14 mouse cellular contexts compared by ENCODE assay signal in the genomic region with DNA sequence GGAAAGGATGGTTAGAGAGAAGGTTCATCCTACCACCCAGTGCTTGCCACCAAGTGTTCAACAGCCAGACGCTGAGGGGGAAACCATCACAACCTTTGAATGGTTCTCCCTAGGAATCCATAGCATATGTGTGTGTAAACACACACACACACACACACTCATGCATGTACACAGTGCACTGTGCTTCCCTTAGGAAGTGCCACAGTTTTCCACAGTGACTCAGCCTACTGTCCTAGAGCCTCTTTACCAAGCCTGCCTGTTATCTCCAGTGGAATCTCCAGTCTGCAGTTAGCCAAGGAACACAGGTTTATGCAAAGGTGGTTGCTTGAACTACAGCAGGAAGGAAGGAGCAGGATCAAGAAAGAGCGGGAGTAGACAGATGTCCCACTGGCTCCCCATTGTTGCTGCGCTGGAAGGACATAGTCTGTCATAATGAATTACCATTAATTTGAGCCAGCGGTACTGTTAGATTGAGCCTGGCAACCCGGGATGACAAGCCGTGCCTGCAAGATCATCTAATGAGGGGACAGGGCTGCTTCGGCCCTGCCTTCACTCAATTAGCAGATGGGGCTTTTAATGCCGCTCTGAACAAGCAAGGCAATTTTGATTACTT.
DNase-seq lines count a peak whose midpoint lies in the region; ATAC-seq and TF ChIP-seq lines count a peak whose summit lies in the region.
"Had no signal": no experiment of that assay in that cellular context is flagged by ENCODE, and none has a peak within 500 bp of the region (broad histone marks: within the 10 kb centered on the region; RNA-seq: fewer than 3 reads in every experiment).

No protein-coding gene starts in this region.

- no peak for TF ChIP-seq EP300 in stomach, postnatal 0 days (optimal IDR thresholded peaks at IDR 0.05)

- H3K9me3 ChIP-seq in forebrain, embryonic 10.5 days, result no peaks in the 10 kb centered on the region
- no peaks in the 10 kb centered on the region for H3K9me3 ChIP-seq in forebrain, postnatal 0 days (ENCODE audit: low read length)
- no peaks in the 10 kb centered on the region for H3K9me3 ChIP-seq in forebrain, embryonic 12.5 days
- H3K9me3 ChIP-seq in hindbrain, embryonic 16.5 days (ENCODE audit: control insufficient read depth, low read length), result no peaks in the 10 kb centered on the region
- H3K9me3 ChIP-seq in neural tube, embryonic 14.5 days (ENCODE audit: control insufficient read depth, low read length), result no peaks in the 10 kb centered on the region
- no peaks in the 10 kb centered on the region for H3K9me3 ChIP-seq in stomach, postnatal 0 days (ENCODE audit: control insufficient read depth, low read length)
- H3K9me3 ChIP-seq: embryonic facial prominence, embryonic 12.5 days; liver, embryonic 15.5 days had no signal

- no peak overlapping the region for H3K4me3 ChIP-seq in forebrain, embryonic 10.5 days
- no peak overlapping the region for H3K4me3 ChIP-seq in forebrain, postnatal 0 days (ENCODE audit: low read depth, low read length)
- H3K4me3 ChIP-seq in forebrain, embryonic 12.5 days (replicated peaks), result no peak overlapping the region
- H3K4me3 ChIP-seq in hindbrain, embryonic 16.5 days (ENCODE audit: low read length), result no peak overlapping the region
- no peak overlapping the region for H3K4me3 ChIP-seq in neural tube, embryonic 14.5 days (ENCODE audit: low read depth, low read length)
- H3K4me3 ChIP-seq in stomach, postnatal 0 days (ENCODE audit: low read depth, low read length), result no peak overlapping the region
- H3K4me3 ChIP-seq: embryonic facial prominence, embryonic 12.5 days; liver, embryonic 15.5 days had no signal

- H3K27me3 ChIP-seq in forebrain, embryonic 10.5 days (ENCODE audit: poor library complexity, severe bottlenecking), result peaks cover 20% of the 10 kb centered on the region; the same call in 1 of the 2 replicates
- H3K27me3 ChIP-seq in forebrain, postnatal 0 days (ENCODE audit: insufficient read depth, low read length), result no peaks in the 10 kb centered on the region
- no peaks in the 10 kb centered on the region for H3K27me3 ChIP-seq in forebrain, embryonic 12.5 days
- H3K27me3 ChIP-seq in hindbrain, embryonic 16.5 days (replicated peaks; ENCODE audit: control insufficient read depth, insufficient read depth, low read length), result no peaks in the 10 kb centered on the region
- no peaks in the 10 kb centered on the region for H3K27me3 ChIP-seq in neural tube, embryonic 14.5 days (ENCODE audit: control insufficient read depth, insufficient read depth, low read length)
- no peaks in the 10 kb centered on the region for H3K27me3 ChIP-seq in stomach, postnatal 0 days (ENCODE audit: control insufficient read depth, insufficient read depth, low read length)
- H3K27me3 ChIP-seq: embryonic facial prominence, embryonic 12.5 days; liver, embryonic 15.5 days had no signal

- no peak overlapping the region for H3K9ac ChIP-seq in forebrain, postnatal 0 days
- no peak overlapping the region for H3K9ac ChIP-seq in forebrain, embryonic 12.5 days
- no peak overlapping the region; the same call in 1 of the 2 replicates for H3K9ac ChIP-seq in hindbrain, embryonic 16.5 days (ENCODE audit: low read depth, low read length)
- H3K9ac ChIP-seq in neural tube, embryonic 14.5 days (replicated peaks; ENCODE audit: low read depth, low read length), result no peak overlapping the region
- no peak overlapping the region for H3K9ac ChIP-seq in stomach, postnatal 0 days (ENCODE audit: low read length)
- H3K9ac ChIP-seq: embryonic facial prominence, embryonic 12.5 days; liver, embryonic 15.5 days had no signal

- intact Hi-C loops in gastrocnemius, postnatal 36 days (cut with DNase I), result no loop called here

- peak overlapping the region; percentile 54; the same call in 1 of the 2 replicates for H3K27ac ChIP-seq in forebrain, embryonic 10.5 days
- no peak overlapping the region for H3K27ac ChIP-seq in forebrain, postnatal 0 days (ENCODE audit: low read depth, low read length)
- peak overlapping the region; percentile 73 for H3K27ac ChIP-seq in forebrain, embryonic 12.5 days
- no peak overlapping the region for H3K27ac ChIP-seq in hindbrain, embryonic 16.5 days (ENCODE audit: low read depth, low read length)
- no peak overlapping the region for H3K27ac ChIP-seq in neural tube, embryonic 14.5 days (ENCODE audit: low read depth, low read length)
- H3K27ac ChIP-seq in stomach, postnatal 0 days (replicated peaks), result no peak overlapping the region
- H3K27ac ChIP-seq: embryonic facial prominence, embryonic 12.5 days; liver, embryonic 15.5 days had no signal

- peaks cover 15% of the 10 kb centered on the region for H3K4me1 ChIP-seq in forebrain, embryonic 10.5 days
- H3K4me1 ChIP-seq in forebrain, postnatal 0 days (ENCODE audit: insufficient read depth), result no peaks in the 10 kb centered on the region
- H3K4me1 ChIP-seq in forebrain, embryonic 12.5 days, result peaks cover 10% of the 10 kb centered on the region
- peaks cover 5% of the 10 kb centered on the region; the same call in 1 of the 2 replicates for H3K4me1 ChIP-seq in hindbrain, embryonic 16.5 days (ENCODE audit: control insufficient read depth, insufficient read depth, low read depth, low read length)
- H3K4me1 ChIP-seq in neural tube, embryonic 14.5 days (ENCODE audit: control insufficient read depth, insufficient read depth, low read length), result 0 out of 2 replicates have a peak, but pooled peaks cover 4% of the 10 kb centered on the region
- no peaks in the 10 kb centered on the region for H3K4me1 ChIP-seq in stomach, postnatal 0 days (replicated peaks; ENCODE audit: control insufficient read depth, insufficient read depth)
- H3K4me1 ChIP-seq: embryonic facial prominence, embryonic 12.5 days; liver, embryonic 15.5 days had no signal

- no peak for ATAC-seq in forebrain, postnatal 0 days
- ATAC-seq in forebrain, embryonic 12.5 days (ENCODE audit: low FRiP score), result peak; percentile 87
- ATAC-seq in hindbrain, embryonic 16.5 days, result peak; percentile 72
- peak; percentile 41; the same call in 1 of the 2 replicates for ATAC-seq in neural tube, embryonic 14.5 days (ENCODE audit: low read depth)
- ATAC-seq in stomach, postnatal 0 days (ENCODE audit: low FRiP score, low TSS enrichment), result no peak

- WGBS in forebrain, embryonic 10.5 days, result 54% methylated on average over 8 of the region's 8 CpGs
- WGBS in forebrain, postnatal 0 days, result 22% methylated on average over 8 of the region's 8 CpGs
- WGBS in forebrain, embryonic 12.5 days, result 24% methylated on average over 8 of the region's 8 CpGs
- WGBS in hindbrain, embryonic 16.5 days, result 34% methylated on average over 8 of the region's 8 CpGs
- WGBS in neural tube, embryonic 14.5 days, result 31% methylated on average over 8 of the region's 8 CpGs
- WGBS in stomach, postnatal 0 days, result 74% methylated on average over 8 of the region's 8 CpGs

- H3K4me2 ChIP-seq in forebrain, postnatal 0 days (ENCODE audit: low read depth), result no peak overlapping the region
- H3K4me2 ChIP-seq in forebrain, embryonic 12.5 days, result no peak overlapping the region
- no peak overlapping the region for H3K4me2 ChIP-seq in hindbrain, embryonic 16.5 days (ENCODE audit: low read length)
- no peak overlapping the region for H3K4me2 ChIP-seq in neural tube, embryonic 14.5 days (ENCODE audit: low read depth, low read length)
- no peak overlapping the region for H3K4me2 ChIP-seq in stomach, postnatal 0 days (replicated peaks; ENCODE audit: low read depth)
- H3K4me2 ChIP-seq: embryonic facial prominence, embryonic 12.5 days; liver, embryonic 15.5 days had no signal

- H3K36me3 ChIP-seq in forebrain, embryonic 10.5 days (replicated peaks), result no peaks in the 10 kb centered on the region
- H3K36me3 ChIP-seq in forebrain, postnatal 0 days (ENCODE audit: insufficient read depth), result no peaks in the 10 kb centered on the region
- H3K36me3 ChIP-seq in forebrain, embryonic 12.5 days (replicated peaks), result no peaks in the 10 kb centered on the region
- H3K36me3 ChIP-seq in hindbrain, embryonic 16.5 days (ENCODE audit: control insufficient read depth, insufficient read depth, low read length), result no peaks in the 10 kb centered on the region
- no peaks in the 10 kb centered on the region for H3K36me3 ChIP-seq in neural tube, embryonic 14.5 days (ENCODE audit: control insufficient read depth, insufficient read depth, low read length)
- H3K36me3 ChIP-seq in stomach, postnatal 0 days (ENCODE audit: control insufficient read depth, insufficient read depth, low read length), result no peaks in the 10 kb centered on the region
- H3K36me3 ChIP-seq: embryonic facial prominence, embryonic 12.5 days; liver, embryonic 15.5 days had no signal

- no peak for DNase-seq in forebrain, embryonic 10.5 days (ENCODE audit: extremely low spot score, low spot score)
- DNase-seq in forebrain, postnatal 0 days, result no peak
- DNase-seq in stomach, postnatal 0 days (ENCODE audit: low spot score), result no peak
- no peak for DNase-seq in kidney, postnatal 14 days
- no peak for DNase-seq in gastrocnemius, postnatal 36 days
- DNase-seq: B cell, adult 2 months; cerebellum, adult 18-20 months; kidney, adult 11 months; lung, postnatal 36 days had no signal

- TF ChIP-seq CTCF in forebrain, postnatal 0 days (IDR thresholded peaks at IDR 0.05; ENCODE audit: low read depth), result no peak
- no peak for TF ChIP-seq CTCF in stomach, postnatal 0 days (IDR thresholded peaks at IDR 0.05; ENCODE audit: low read depth)

Comparison
In these comparisons a context has a peak if more than half of its experiments do, and no peak if none do; other contexts are left out.
1. H3K27ac ChIP-seq: peak in forebrain, embryonic 10.5 days (single experiment) and forebrain, embryonic 12.5 days (single experiment); none in forebrain, postnatal 0 days (single experiment), hindbrain, embryonic 16.5 days (single experiment), neural tube, embryonic 14.5 days (single experiment) and stomach, postnatal 0 days (single experiment).
2. ATAC-seq: peak in forebrain, embryonic 12.5 days (single experiment), hindbrain, embryonic 16.5 days (single experiment) and neural tube, embryonic 14.5 days (single experiment); none in forebrain, postnatal 0 days (single experiment) and stomach, postnatal 0 days (single experiment).